Mouse (Mus musculus) yolk sac, embryonic 10.5 days (tissue): ENCODE results near the gene Olfr715b.
"Not testable (repeated sequence)": the region's sequence is repeated elsewhere in the genome, so short reads cannot be mapped to it uniquely, and the experiment has no call there.

Experiments used
- DNase-seq: peaks from one replicate; pipeline ENCODE4 v3.0.0-alpha.2; 2017; ENCODE audit warnings: low spot score

The Olfr715b gene

GRCm38 (mm10) chr7:107110269-107110668 lies at the start of gene Olfr715b:
Gene Olfr715b, minus strand, starts transcription at chr7:107110369.
- DNase-seq = not testable (repeated sequence)

GRCm38 (mm10) chr7:107138027-107138426 lies 27.9 kb upstream of the Olfr715b start, which contains the start of gene Olfr716:
Gene Olfr716, plus strand, starts transcription at chr7:107138327.
- DNase-seq = not testable (repeated sequence)

GRCm38 (mm10) chr7:107130983-107131382 lies 20.8 kb upstream of the Olfr715b start, which contains the start of gene Olfr715:
Gene Olfr715, minus strand, starts transcription at chr7:107131083.
- not testable (repeated sequence) for DNase-seq

DNA sequence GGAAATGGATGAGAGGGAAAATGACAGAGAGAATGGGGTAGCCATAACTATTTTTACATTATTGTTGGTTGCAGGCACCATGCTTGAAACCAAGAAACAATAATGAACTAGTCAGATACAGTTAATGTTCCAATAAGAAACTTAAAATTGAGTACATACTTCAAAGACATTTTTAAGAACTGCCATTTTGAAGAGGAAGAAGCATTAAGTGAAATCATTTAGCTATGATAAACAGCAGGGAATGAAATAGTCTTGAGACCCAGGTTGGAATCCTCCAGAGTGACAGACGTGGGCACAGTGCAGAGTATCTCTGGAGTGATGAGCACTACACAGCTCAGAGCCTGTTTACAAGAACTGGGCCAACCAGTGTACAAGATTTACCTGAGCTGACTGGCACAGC lies 17.2 kb downstream of the Olfr715b start, which contains the start of gene Olfr17:
Olfr17 (plus strand) TSS at position 301 of the 400 bp plus-strand sequence.
- DNase-seq = no peak

- DNase-seq = no peak
Observed at GRCm38 (mm10) chr7:107070681-107071080, 39.5 kb downstream of the Olfr715b start, which contains the start of gene Olfr714. Gene Olfr714, plus strand, starts transcription at chr7:107070981.
